Mouse (Mus musculus) CD8-positive naive resting alpha-beta T cell, adult 2 months (primary cell): Measurements from ENCODE around the gene Gm49711.

Source experiments
- DNase-seq, 2 experiments: peaks; one replicate each; pipeline ENCODE4 v3.0.0; 2022; ENCODE audit warnings: low read depth in 2 of 2, low spot score in 2 of 2

Gm49711 gene

GRCm38 (mm10) chr16:92057852-92058643 lies at the start of gene Gm49711, which contains the start of the genes Mrps6 and Slc5a3:
Gene Gm49711 (plus strand): TSS chr16:92058316.
Gene Mrps6 (plus strand): TSS chr16:92058270.
Gene Slc5a3 (plus strand): TSS chr16:92058322.
- peak; percentile 71 to 81 for DNase-seq

GRCm38 (mm10) chr16:92009586-92009985 lies 48.5 kb upstream of the Gm49711 start:
- DNase-seq, result no peak

GRCm38 (mm10) chr16:92016792-92017191 lies 41.3 kb upstream of the Gm49711 start:
- DNase-seq, result no peak

- DNase-seq, result peak; percentile 32 to 51
Observed at GRCm38 (mm10) chr16:92019141-92020118, 38.7 kb upstream of the Gm49711 start.

GRCm38 (mm10) chr16:92021656-92022400 lies 36.3 kb upstream of the Gm49711 start:
- DNase-seq, result no peak

- no peak for DNase-seq
Observed at GRCm38 (mm10) chr16:92022494-92023283, 35.4 kb upstream of the Gm49711 start.

- no peak for DNase-seq
Observed at GRCm38 (mm10) chr16:92033286-92033685, 24.8 kb upstream of the Gm49711 start.

- DNase-seq, result no peak
Observed at GRCm38 (mm10) chr16:92034676-92035075, 23.4 kb upstream of the Gm49711 start.

- DNase-seq, result no peak
Observed at GRCm38 (mm10) chr16:92036701-92037100, 21.4 kb upstream of the Gm49711 start.

GRCm38 (mm10) chr16:92037891-92038607 lies 20.1 kb upstream of the Gm49711 start:
- no peak for DNase-seq

- DNase-seq, result no peak
Observed at GRCm38 (mm10) chr16:92039421-92039820, 18.7 kb upstream of the Gm49711 start.

- DNase-seq, result no peak
Observed at GRCm38 (mm10) chr16:92039966-92040365, 18.1 kb upstream of the Gm49711 start.

GRCm38 (mm10) chr16:92051777-92052310 lies 6.3 kb upstream of the Gm49711 start:
- DNase-seq, result no peak

GRCm38 (mm10) chr16:92052569-92052968 lies 5.5 kb upstream of the Gm49711 start:
- no peak for DNase-seq

- DNase-seq, result no peak
Observed at GRCm38 (mm10) chr16:92056711-92057110, 1.4 kb upstream of the Gm49711 start.

- no peak for DNase-seq
Observed at GRCm38 (mm10) chr16:92057456-92057851, 662 bp upstream of the Gm49711 start.

- peak; percentile 16 to 17 for DNase-seq
Observed at GRCm38 (mm10) chr16:92058644-92059620, 816 bp downstream of the Gm49711 start.

GRCm38 (mm10) chr16:92060213-92060612 lies 2.1 kb downstream of the Gm49711 start:
- no peak for DNase-seq
